Mouse (Mus musculus) adrenal gland, adult 18-20 months (tissue): ENCODE results near the gene Zfp385a. TPM values are rescaled to one million over a fixed set of nuclear protein-coding genes. Genes with fewer than 3 reads are reported as not detected.

Experiments
- DNase-seq, 2 experiments: peaks; one replicate each; pipeline ENCODE4 v3.0.0; 2021 to 2022; ENCODE audit warnings: low spot score in 2 of 2
- total RNA-seq, 2 experiments: library from RNA; stranded (reverse); gene quantifications; 1 replicate in 1 of 2; 2 replicates in 1 of 2; pipeline ENCODE4 v1.2.3; 2021

The Zfp385a gene
- total RNA-seq, 2 experiments from 2014 or later = 12.4 to 16.9 TPM

DNA sequence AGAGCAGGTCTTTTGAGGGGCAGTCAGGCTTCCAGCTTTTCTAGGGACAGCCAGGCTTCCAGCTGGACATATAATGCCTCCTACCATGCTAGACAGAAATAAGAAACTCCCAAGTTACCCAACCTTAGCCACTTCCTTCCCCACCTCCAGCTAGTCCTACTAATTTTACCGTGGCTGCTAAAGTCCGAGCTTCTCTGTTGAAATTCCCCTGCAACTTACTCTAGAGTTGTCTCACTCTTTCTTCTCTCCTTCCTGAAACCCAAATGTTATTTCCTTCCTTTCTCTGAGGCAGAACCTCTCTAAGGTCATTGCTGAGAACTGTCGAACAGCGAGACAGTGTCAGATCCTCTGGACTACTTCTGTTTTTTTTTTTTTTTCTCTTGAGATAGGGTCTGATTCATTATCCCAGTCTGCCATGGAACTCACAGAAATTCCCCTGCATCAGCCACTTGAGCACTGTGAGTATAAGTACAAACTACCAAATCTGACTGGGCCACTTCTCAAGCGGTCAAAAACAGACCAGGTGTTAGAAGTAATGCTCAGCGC lies 29.5 kb downstream of the Zfp385a start, which contains the start of gene Gpr84:
Gene Gpr84 (minus strand): TSS at position 248 of the 546 bp plus-strand sequence.
- no peak for DNase-seq

DNA sequence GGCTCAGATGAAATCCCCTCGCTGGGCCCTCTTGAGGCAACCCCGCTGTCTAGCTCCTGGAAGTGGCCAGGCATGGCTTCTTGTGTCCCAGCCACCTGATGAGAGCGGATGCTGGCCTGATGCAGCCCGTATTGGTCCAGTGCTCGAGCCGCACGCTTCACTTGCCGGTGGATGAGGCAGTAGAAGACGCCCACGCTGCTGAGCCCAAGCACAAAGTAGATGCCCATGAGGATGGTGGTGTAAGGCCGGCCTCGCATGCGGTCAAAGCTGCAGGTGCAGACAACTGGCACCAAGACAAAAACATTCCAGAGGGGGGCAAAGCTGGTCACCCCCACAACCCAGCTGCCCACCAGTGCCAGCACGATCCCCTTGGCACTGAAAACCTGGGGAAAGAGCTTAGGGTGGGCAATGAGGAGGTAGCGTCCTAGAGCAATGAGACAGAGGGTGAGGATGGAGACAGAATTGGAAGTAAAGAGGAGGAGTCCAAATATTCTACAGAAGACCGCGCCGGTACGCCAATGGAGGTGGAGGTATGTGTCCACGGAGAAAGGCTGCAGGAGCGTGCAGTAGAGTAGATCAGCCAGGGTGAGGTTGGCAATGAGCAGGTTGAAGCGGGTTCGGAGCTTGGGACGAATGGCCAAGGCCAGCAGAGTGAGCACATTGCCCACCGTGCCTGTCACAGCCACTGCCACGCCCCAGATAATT lies 30.9 kb downstream of the Zfp385a start:
- DNase-seq = no peak

GRCm38 (mm10) chr15:103308056-103308875 lies 31.6 kb downstream of the Zfp385a start:
- DNase-seq = no peak

DNA sequence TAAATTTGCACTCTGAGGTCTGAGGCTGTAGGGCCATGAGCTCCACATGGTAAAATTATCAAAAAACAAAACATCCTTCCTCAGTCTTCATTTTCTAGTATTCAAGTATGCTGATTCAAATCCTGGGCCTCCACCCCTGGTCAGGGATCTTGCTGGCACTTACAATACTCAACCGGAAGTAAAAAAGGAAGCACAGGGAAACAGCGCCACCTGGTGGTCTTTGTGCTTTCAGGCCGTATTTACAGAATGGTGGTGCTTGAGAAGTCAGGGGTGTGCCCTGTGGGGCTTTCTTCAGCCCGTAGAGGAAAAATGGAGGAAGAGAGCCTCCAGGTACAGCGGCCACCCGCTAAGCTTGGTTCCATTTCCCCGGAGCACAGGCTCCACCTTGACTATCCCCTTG lies 32.8 kb downstream of the Zfp385a start:
- peak; percentile 89 to 94 for DNase-seq

DNA sequence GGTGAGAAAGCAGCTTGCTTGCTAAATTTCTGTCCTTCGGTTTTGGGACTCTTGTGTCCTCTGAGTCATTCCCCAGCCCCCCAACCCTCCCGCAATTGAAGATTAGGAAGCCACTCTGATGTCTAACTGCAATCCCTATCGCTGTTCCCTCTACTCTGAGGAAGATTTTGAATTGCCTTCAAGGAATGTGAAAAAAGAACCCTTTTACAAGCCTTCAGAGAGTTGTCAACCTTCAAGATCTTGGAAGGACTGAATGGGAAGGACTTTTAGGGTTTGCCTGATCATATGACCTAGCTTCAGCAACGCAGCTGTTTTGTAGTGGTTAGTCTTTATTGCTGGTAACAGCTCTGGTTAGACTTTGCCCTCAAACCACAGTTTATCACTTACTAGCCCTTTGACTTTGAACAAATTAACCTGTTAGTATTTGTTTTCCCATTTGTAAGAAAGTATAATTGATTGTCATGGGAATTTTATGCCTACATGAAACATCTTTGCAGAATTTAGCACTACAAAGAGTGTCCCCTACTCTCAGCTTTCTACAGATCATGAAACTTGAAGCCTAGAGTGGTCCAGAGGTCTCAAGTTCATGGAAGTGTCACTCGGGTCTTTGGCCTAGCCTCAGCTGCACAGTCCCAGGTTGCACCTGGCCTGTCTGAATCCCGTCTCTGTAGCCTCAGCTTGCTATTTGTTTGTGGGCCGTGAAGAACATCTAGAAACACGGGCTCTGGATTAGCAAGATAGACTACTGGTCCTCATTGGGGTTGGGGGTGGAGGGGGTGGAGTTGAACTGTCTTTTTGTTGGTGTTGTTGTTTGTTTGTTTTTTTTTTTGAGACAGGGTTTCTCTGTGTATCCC lies 33.9 kb downstream of the Zfp385a start:
- DNase-seq = no peak

GRCm38 (mm10) chr15:103305070-103305678 lies 34.7 kb downstream of the Zfp385a start:
- peak; percentile 86 to 90 for DNase-seq

DNA sequence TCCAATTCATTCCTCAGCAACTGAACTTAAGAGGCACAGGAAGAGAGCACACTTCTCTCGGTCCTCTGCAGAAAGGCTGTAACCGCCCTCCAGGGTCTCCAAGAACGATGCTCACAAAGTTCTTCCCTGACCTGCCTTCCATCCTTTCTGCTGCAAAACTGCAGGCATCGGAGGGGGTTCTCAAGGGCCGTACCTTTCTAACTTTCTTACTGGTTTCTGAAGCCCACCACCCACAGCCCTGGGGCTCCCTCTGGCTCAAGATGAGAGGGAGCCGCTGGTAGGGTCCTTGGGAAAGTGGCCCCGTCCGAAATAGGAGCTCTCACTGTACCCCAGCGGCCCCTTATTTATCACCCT lies 35.3 kb downstream of the Zfp385a start:
- no peak for DNase-seq

- DNase-seq = no peak
These were observed 35.8 kb downstream of the Zfp385a start for GRCm38 (mm10) chr15:103303916-103304615.

DNA sequence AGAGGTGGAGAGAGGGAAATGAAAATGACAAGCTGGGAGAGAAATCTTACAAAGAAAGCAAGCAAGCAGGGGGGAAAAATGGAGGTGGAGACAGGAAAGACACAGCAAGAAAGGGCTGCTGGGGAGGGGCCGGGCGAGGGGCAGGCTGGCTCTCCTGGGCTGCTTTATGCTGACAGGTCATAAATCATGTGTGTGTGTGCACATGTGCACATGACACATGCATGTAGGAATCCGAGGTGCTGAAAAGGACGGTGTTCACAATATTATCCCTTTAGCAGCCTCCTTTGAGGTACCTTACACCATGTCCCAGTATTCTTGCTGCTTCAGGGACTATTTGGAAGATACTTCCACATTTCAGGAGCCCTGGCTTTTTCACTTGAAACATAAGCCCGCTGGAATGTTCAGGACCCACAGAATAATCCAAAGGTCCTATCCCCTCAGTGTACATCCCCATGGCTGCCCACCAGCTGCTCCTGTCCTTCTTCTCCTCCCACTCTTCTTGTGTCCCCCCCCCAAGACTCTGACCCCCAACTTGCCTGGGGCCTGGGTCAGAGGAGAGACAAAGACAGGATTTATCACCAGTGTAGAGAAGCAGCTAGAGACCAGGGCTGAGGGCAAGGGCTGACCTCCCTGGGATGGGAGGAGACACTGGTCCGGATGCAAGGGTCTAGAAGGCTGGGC lies 37.4 kb downstream of the Zfp385a start:
- no peak for DNase-seq

- DNase-seq = no peak
These were observed 38.1 kb downstream of the Zfp385a start for GRCm38 (mm10) chr15:103301547-103302340.

GRCm38 (mm10) chr15:103301046-103301445 lies 38.8 kb downstream of the Zfp385a start:
- no peak for DNase-seq

GRCm38 (mm10) chr15:103300560-103300959 lies 39.3 kb downstream of the Zfp385a start:
- no peak for DNase-seq

DNA sequence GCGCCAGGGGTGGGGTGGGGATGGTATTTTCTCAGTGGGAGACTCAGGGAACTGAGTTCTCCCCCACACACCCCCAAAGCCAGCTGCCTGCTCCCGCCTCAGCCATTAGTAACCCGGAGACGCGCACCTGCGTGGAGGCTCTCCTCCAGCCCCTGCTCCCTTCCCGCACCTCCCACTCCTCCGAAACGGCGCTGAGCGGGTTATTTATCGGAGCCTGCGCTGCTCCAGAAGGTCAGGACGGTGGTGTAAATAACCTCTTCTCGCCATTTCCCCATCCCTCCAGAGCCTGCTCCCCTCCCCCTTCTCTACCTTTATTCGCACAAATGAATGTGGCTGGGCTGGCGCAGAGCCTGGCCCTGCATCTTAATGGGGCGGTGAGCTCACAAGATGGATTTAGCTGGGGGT lies 39.8 kb downstream of the Zfp385a start:
- no peak for DNase-seq

GRCm38 (mm10) chr15:103299644-103300043 lies 40.2 kb downstream of the Zfp385a start:
- DNase-seq = no peak

GRCm38 (mm10) chr15:103298861-103299616 lies 40.9 kb downstream of the Zfp385a start:
- DNase-seq = no peak

GRCm38 (mm10) chr15:103298026-103298425 lies 41.9 kb downstream of the Zfp385a start:
- DNase-seq = no peak

DNA sequence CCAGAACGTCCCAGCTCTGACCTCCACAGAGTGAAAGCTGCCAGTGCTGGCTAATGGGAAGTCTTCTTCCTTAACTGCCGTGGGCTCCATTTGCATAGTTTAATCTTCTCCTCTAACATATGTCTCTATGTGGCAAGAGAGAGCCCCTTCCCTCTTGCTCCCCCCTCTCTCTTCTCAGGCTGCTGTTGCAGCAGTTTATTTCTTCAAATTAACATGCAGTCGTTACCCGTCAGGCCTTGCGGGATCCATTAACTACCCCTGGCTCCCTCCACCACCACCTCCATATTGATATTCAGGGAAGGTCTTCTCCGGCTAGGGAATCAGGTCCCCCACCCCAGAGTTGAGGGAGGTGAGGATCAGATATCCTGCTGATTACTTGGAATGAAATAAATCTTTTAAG lies 42.6 kb downstream of the Zfp385a start:
- no peak for DNase-seq

DNA sequence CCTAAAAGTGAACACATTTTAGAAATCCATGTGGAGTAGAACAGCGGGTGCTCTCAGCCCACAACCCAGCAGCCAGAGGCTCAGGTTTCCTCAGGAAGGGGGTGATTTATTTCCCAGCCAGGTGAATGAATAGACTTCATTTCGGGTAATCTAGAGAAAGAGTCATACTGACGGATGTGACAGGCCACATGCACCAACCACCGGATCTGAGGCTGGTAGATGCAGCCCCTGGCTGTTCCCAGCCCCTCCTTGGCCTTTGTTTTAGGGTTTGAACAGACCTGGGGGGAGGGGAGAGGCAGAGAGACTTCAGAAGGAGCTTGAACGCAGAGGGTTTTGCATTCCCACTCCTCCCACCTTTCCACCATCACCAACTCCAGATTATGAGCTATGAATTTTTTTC lies 44.0 kb downstream of the Zfp385a start:
- no peak for DNase-seq
